Mouse (Mus musculus) heart, postnatal 25 days (tissue): ENCODE measurements around the gene Slc22a17. TPM values are rescaled to one million over a fixed set of nuclear protein-coding genes. Genes with fewer than 3 reads are reported as not detected.
"Not testable (repeated sequence)": the region's sequence is repeated elsewhere in the genome, so short reads cannot be mapped to it uniquely, and the experiment has no call there.

Experiments used
- DNase-seq: peaks from one replicate; pipeline ENCODE4 v3.0.0; 2022; ENCODE audit warnings: low spot score
- intact Hi-C: fragments of 180-260 bp; cut with DNase I; formaldehyde crosslinking; loops from one replicate; pipeline ENCODE4 v1.15.1; 2025
- total RNA-seq, 2 experiments: library from RNA; stranded (reverse); gene quantifications; 2 replicates each; pipeline ENCODE4 v1.2.3; 2021

Gene Slc22a17
- total RNA-seq = 1 to 10 TPM; 2.7 to 3.1 TPM

DNA sequence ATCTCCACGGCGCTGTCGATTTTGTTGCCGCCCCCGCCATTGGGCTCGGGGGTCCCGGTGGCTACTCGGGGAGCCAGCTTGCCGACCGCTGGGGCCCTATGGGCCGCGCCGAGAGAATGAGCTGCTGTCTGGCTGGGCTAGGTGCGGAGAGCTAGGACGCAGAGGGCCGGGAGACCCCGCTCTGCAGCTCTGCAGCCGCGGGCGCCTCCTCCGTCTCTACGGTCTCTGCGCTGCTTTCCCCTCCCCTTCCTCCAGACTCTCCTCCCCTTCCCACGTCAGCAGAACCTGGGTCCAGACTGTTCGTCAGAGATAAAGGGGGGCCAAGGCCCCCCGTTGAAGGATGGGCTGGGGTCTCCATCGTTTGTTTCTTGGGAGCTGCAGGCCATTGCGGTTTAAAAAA is at the start of gene Slc22a17:
Slc22a17 (minus strand) TSS at position 247 of the 400 bp plus-strand sequence.
- intact Hi-C loops = no loop called here
- no peak for DNase-seq

DNA sequence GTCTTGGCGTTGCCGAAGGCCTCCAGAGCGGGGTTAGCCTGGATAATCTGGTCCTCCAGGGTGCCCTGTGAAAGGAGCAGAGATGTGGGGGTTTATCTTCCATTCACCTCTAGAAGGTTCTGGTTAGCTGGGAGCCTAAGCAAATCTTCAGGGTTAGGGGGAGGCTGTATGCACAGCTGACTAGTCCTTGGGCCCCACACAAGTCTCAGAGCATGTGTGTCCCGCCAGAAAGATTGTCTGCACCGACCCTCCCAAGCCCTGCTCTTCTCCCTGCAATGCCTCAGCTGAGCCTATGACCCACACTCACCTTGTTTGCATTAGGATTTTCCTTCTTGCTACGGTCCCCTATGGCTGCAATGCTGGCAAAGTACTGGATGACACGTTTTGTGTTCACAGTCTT is 49.8 kb upstream of the Slc22a17 start:
- intact Hi-C loops = no loop called here
- DNase-seq = no peak

DNA sequence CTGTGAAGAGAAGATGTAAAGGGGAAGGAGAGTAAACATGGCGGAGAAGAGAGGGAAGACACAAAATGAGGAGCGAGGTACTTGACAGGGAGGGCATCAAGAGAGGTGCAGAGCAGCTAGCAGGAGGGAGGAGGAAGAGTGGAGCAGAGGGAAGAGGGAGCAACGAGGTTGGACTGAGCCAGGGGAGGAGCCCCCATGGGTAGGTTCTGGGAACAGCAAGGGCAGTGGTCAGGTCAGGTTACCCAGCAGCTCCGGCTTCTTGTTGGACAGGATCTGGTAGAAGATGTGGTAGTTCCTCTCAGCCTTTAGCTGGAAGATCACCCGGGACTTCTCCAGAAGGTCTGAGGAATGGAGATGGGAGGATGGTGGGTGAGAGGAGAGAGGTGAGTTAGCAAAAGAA is 48.6 kb upstream of the Slc22a17 start:
- intact Hi-C loops = no loop called here
- DNase-seq = no peak

DNA sequence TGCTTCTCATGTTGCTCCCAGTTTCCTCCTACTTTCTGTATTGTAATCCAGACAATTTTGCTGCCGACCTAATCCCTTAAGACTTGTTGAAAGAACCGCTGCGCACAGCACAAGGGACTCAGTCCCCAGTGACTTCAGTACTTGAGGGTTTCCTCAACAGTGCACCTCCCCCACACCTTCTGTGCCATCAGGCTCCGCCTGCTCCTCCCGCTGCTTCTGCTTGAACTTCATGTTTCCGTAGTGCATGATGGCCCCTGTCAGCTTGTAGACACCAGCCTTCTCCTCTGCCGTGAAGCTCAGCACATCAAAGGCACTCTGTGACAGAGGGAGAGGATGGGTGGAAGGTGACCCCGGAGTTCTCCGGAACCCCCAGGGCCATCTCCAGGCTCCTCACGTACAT is 47.8 kb upstream of the Slc22a17 start:
- intact Hi-C loops = no loop called here
- DNase-seq = no peak

DNA sequence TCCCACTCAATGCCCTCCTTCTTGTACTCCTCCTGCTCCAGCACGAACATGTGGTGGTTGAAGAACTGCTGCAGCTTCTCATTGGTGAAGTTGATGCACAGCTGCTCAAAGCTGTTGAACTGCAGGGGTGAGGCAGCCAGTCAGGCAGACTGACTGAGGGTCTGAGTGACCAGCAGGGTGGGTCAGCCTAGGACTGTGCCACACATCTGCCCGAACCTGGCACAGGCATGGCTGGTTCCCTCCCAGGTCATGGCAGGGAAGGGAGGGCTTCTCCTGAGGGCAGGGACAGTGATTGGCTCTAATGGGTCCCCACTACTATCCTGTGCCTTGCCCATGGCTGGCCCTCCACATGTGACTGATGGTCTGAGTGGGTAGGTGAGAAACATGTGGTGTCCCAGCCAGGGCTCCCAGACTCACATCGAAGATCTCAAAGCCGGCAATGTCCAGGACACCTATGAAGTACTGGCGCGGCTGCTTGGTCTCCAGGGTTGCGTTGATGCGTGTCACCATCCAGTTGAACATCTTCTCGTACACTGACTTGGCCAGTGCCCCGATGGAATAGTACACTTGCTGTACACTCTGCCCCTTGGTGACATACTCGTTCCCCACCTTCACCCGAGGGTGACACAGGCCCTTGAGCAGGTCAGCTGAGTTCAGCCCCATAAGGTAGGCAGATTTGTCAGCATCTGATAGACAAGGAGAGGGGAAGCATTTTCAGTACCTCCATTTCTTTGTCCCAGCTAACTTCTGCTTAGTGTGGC is 47.1 kb upstream of the Slc22a17 start:
- intact Hi-C loops = not testable (repeated sequence)

DNA sequence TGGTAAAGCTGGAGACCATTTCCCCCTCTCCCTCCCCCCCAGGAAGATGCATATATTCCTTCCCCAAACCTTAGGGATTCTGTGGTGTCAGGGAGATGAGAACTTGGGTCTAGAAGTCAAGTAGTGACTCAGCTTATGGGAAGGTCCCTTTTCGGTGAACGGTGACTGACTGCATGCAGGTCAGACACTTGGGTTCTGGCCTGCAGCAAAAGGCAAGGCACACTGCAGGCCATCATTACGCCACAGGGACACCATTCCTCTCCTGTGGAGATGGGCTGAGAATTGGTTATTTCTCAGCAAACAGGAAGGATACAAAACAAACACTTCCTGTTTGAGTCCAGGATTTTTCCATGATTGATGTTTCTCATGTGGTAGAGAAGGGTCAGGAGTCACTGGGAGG is 46.3 kb upstream of the Slc22a17 start:
- no peak for DNase-seq
- intact Hi-C loops = no loop called here

More for the DNA sequence above, 47.1 kb upstream of the Slc22a17 start:
- DNase-seq = not testable (repeated sequence)

DNA sequence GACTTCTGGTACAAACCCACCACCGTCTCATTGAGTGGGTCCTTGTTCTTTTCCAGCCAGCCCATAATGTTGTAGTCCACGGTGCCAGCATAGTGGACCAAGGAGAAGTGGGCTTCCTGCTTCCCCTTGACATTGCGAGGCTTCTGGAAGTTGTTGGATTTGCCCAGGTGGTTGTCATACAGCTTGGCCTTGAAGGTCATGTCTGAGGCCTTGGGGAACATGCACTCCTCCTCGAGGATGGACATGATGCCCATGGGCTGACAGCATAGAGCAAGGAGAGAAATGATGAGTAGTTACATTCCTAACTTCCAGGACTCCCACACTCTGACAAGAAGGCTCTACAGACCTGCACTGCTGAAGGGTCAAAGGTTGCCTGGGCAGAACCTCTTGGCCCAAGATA is 45.6 kb upstream of the Slc22a17 start:
- no peak for DNase-seq
- intact Hi-C loops = no loop called here

DNA sequence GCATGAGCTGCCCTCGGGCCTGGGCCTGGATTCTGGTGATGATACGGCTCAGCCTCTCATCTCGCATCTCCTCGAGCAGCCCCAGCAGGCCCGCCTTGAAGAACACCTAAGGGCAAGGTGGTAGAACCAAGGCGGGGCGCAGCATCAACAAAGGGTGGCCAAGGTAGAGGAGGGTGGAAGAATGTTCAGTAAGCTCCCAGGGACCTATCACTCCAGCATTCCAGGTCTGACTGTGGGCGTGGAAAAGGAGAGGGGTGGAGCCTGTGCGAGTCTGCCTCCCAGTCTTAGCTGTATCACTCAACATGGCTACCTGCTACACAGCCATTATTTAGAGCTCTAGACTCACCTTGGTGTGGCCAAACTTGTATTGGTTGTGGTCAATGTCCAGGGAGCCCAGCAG is 43.6 kb upstream of the Slc22a17 start:
- DNase-seq = no peak
- intact Hi-C loops = no loop called here

DNA sequence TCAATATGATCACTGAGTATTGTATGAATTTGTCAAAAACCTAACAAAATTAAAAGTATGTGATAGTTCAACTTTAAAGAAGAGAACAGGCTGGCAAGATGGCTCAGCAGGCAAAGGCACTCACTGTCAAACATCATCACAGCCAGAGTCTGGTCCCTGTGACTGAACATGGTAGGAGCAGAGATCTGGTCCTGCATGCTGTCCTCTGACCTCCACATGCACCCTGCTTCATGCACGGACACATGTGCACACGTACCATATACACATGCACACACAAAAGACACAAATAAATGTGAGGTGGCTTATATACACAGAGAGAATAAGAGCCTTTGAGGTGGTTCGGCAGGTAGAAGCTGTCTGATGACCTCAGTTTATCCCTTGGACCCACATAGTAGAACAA is 42.5 kb upstream of the Slc22a17 start:
- no peak for DNase-seq
- intact Hi-C loops = no loop called here

DNA sequence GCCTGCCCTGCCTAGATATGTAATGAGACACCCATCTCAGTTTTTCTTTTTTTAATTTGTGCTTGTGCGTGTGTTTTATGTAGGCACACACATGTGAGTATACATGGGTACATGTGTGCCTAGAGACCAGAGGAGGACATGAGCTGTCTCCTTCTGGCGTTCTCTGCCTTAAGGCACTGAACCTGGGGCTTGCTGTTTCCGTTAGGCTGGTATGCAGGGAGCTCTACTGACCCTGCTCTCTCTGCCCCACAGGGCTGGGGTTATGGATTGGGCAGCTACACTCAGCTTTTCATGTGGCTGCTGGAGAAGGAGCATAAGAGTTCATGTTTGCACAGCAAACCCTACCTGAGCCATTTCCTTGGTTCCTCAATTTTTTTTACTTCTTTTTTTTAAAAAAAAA is 41.5 kb upstream of the Slc22a17 start:
- no peak for DNase-seq
- intact Hi-C loops = no loop called here

DNA sequence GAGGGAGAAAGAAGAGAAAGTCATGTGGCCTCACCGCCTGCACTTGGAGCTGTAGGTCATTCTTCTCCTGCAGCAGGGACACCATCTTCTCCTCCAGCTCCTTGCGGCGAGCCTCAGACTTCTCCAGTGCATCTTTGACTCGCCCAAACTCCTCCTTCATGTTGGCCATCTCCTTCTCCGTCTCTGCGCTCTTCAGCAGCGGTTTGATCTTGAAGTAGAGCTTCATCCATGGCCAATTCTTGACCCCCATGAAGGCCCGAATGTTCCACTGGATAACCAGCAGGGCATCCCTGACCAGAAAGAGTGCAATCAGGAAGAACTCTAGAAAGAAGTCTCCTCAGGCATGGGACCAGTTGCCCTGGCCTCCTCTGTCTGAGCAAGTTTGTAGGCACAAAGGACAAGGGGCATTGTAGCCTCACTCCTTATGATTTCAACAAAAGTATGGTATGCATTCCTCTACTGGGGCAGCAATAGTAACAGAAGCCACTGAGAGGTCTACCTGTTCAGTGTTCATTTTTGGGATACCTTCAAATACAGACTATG is 40.8 kb upstream of the Slc22a17 start:
- no peak for DNase-seq

DNA sequence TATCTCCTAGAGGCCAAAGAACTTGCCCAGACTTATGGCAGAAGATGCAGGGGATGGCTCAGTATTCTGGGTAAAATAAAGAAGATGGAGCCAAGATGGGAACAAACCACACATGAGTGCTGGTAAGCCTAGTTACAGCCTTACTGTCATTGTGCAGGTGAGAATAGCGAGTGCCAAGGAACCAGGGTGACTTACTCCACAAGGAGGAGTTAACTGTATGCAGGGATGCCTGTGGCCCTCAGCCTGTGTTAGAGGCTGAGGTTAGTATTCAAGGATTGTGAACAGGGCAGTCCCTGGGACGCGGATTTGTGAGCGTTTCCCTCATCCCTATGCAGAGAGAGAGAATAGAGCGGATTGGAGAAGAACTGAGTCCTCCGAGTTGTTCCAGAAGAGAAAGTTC is 38.7 kb upstream of the Slc22a17 start:
- intact Hi-C loops = no loop called here
- DNase-seq = no peak

More for the DNA sequence above, 40.8 kb upstream of the Slc22a17 start:
- intact Hi-C loops = no loop called here

DNA sequence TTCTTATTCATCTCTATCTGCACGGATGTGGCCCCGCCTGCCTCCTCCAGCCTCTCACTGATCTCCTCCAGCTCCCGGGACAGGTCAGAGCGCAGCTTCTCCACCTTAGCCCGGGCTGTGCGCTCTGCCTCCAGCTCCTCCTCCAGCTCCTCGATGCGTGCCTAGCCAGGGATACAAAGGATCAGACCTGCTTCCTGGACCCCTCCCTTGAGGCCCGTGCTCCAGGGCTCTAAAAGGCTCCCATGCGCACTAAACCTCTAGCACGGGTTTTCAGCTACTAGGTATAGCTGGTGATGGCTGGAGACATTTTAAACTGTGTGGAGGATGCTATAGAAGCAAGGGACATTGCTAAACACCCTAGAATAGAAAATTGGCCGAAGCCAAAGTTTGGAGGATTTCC is 37.6 kb upstream of the Slc22a17 start:
- intact Hi-C loops = no loop called here
- DNase-seq = no peak

DNA sequence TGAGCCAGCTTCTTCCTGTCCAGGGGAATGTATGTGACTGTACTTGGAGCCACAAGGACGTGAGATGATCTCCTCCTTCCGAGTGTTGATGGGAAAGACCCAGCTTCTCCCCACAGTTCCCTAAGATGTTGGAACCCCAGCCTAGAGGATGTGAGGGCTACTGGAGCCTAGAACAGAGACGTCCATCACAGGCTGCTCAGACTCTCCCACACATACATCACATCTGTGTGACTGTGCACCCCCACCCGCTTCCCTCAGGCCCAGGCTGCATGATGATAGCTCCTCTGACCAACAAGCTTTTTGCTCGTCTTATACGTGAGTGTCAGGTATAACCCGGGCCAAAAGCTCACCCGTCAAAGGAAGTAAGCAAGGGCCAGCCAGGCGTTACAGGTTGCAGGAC is 35.8 kb upstream of the Slc22a17 start:
- no peak for DNase-seq

DNA sequence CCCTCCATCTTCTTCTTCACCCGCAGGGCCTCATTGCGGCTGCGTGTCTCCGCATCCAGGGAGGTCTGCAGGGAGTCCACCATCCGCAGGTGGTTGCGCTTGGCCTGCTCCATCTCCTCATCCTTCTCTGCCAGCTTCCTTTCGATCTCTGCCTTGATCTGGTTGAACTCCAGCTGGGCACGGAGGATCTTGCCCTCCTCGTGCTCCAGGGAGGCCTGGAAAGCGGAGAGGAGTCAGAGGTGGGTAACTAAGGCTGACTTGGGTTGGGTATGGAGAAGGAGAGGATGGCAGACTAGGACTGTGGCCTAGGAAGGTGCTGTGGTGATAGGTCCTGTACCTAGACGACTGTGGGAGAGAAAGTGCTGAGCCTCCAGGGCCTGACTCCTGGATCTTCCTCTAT is 34.1 kb upstream of the Slc22a17 start:
- intact Hi-C loops, DNase-seq: not testable (repeated sequence)

More for the DNA sequence above, 35.8 kb upstream of the Slc22a17 start:
- intact Hi-C loops = loop anchor here (1.0 kb wide), 1 partner anchor 27 kb away; no protein-coding TSS in a partner anchor

DNA sequence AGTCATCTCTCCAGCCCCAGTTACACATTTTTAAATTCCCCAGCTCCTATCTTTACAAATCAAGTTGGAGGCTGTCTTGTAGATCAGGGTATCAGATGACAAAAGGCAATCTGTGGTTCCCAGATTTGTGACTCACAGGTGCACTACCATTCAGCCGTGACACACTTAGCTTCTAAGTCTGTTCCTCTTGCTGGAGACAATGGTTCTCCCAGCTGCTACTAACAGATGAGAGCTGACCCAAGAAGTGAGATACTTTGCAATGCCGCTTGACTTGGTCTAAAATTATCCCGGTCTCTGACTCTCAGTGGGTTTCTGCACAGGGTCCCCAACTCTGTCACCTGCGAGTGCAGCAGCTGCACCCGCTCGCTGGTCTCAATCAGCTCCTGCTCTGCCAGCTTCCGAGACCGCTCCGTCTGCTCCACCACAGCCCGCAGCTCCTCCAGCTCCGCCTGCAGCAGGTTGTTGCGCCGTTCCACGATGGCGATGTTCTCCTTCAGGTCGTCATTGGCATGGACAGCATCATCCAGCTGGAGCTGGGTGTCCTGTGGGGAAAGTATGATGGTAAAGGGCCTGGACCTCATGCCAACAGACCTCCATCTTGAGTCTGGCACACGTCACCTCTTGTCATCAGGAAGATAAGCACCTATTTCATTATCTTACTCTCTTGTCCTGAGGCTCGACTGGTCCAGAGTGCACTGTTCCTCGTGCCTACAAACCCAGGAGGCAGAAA is 33.2 kb upstream of the Slc22a17 start:
- no peak for DNase-seq
- intact Hi-C loops = no loop called here

DNA sequence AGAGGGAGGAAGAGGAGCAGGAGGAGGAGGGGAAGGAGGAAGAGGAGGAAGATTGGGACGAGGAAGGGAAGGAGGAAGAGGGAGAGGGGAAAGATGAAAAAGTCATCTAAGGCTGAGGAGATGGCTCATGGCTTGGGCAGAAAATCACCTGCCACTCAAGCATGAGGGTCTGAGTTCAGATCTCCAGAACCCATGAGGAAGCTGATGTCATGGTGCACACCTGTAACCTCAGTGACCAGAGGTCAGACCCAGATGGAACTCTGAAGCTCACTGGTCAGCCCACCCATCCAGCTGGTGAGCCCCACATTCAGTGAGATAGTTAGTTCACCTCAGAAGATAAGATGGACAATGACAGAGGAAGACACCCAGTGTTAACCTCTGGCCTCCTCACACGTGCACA is 32.0 kb upstream of the Slc22a17 start:
- intact Hi-C loops = loop anchor here (1.0 kb wide), 1 partner anchor 28 kb away; no protein-coding TSS in a partner anchor
- DNase-seq = no peak

DNA sequence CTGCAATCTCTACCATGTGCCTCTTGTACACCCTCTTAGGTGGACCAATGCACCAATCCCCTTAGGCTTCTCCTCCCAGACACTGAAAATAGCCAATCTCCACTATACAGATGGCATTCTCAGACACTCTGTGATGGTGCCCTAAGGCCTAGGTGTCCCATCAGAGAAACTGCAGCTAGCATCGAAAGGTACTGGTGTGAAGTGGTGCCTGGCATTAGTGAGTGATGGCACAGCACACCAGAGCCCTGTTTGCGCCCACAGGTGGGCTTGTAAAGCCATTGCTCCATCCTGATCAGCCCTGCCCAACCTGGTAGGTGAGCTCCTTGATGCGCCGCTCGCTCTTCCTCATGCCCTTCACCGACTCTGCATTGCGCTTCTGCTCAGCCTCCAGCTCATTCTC is 31.0 kb upstream of the Slc22a17 start:
- intact Hi-C loops = loop anchor here (1.0 kb wide), 1 partner anchor 29 kb away; no protein-coding TSS in a partner anchor
- no peak for DNase-seq

DNA sequence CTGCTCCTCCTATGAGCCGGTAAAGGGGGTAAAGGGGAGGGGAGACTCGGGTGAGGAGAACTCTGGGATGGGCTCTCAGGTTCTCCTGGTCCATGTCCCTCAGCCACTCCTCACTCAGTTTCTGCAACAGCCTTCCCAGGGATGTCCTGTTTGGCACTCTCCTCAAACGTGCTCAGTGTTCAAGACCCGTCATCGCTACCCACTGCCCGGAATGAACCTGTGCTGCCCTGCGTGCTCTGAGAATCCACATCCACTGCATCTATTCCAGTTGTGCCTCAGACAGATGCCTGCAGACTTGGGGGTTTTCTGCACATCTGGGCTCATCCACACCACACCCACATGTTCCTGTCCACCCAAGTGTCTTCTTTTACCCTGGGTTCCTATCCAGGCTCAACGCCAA is 29.5 kb upstream of the Slc22a17 start:
- intact Hi-C loops = no loop called here
- no peak for DNase-seq

DNA sequence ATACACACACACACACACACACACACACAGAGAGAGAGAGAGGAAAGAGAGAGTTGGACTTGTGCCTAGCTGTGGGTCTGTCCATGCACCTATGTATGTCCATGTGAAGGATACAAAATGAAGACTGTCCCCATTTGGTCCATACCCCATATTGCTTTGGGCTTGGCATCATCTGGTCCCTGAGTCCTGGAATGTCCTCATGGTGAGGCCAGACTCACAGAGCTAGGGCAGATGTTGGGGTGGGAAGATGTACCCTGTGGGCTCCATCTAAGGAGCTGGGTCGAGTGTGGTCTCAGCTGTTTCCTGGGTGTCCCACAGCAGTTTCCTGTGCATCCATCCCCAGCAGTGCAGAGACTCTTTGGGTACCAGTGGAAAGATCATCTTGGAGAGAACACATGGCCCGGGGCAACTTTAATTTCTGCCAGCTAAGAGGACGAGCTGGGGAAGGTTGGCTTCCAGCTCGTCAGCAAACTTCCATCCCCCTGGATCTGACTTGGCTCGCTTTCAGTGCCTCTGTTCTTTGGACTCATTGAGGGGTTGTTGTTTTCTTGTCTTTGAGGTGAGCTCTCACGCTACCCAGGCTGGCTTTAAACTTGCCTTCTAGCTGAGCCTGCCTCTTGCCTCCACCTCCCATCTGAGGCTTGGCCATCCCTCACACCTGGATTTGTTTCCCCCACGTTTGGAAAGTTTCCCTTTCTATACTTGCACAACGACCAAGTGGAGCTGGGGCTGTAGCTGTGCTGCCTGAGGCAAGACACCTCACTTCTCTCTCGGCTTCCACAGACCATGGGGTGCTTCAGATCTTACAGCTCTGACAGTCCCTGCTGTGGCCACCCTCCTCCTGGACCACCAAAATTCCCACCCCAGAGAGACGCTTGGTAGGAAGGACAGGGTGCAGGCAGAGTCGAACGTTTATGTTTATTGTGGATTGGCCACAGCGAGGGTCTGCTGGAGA is 28.4 kb upstream of the Slc22a17 start:
- DNase-seq = no peak
- intact Hi-C loops = loop anchor here (2.0 kb wide), 1 partner anchor 74 kb away; the partner anchor contains the start of gene Ngdn
